Mouse (Mus musculus) embryonic facial prominence, embryonic 13.5 days (tissue): ENCODE measurements around the gene Olfr1428. TPM values are rescaled to one million over a fixed set of nuclear protein-coding genes. Genes with fewer than 3 reads are reported as not detected.
"Not testable (repeated sequence)": the region's sequence is repeated elsewhere in the genome, so short reads cannot be mapped to it uniquely, and the experiment has no call there.

Experiments
- ATAC-seq: fragments of 200-750 bp; cut with Nextera tagmentation; 2 replicates; pipeline ENCODE4 v1.8.0; 2017; ENCODE audit warnings: low read depth; ENCODE audit not compliant: insufficient number of reproducible peaks, insufficient read depth, low FRiP score, low TSS enrichment
- H3K27ac ChIP-seq: fragments of 300-500 bp; sonication (generic); 2 replicates; pipeline ENCODE4 v1.5.1; 2015; ENCODE audit warnings: moderate library complexity, mild to moderate bottlenecking, inconsistent platforms
- H3K27me3 ChIP-seq: fragments of 300-500 bp; sonication (generic); 2 replicates; pipeline ENCODE4 v1.6.1; 2015; ENCODE audit warnings: mild to moderate bottlenecking, inconsistent platforms
- H3K36me3 ChIP-seq: fragments of 300-500 bp; sonication (generic); 2 replicates; pipeline ENCODE4 v1.6.1; 2015; ENCODE audit warnings: mild to moderate bottlenecking, inconsistent platforms
- H3K4me1 ChIP-seq: fragments of 300-500 bp; sonication (generic); 2 replicates; pipeline ENCODE4 v1.6.1; 2015; ENCODE audit warnings: inconsistent platforms
- H3K4me2 ChIP-seq: fragments of 300-500 bp; sonication (generic); 2 replicates; pipeline ENCODE4 v1.6.1; 2015; ENCODE audit warnings: moderate library complexity, mild to moderate bottlenecking, inconsistent platforms
- H3K4me3 ChIP-seq: fragments of 300-500 bp; sonication (generic); 2 replicates; pipeline ENCODE4 v1.5.1; 2015; ENCODE audit warnings: mild to moderate bottlenecking, inconsistent platforms
- H3K9ac ChIP-seq: fragments of 300-500 bp; sonication (generic); 2 replicates; pipeline ENCODE4 v1.6.1; 2015; ENCODE audit warnings: mild to moderate bottlenecking, inconsistent platforms
- H3K9me3 ChIP-seq: fragments of 300-500 bp; sonication (generic); 2 replicates; pipeline ENCODE4 v1.6.1; 2016; ENCODE audit warnings: inconsistent platforms
- WGBS: fragments of 180-500 bp; shearing (Covaris S2); methylation state at CpG from one replicate; pipeline ENCODE4 v1.1.7; 2015; ENCODE audit warnings: mixed read lengths; 5-methylcytosine and 5-hydroxymethylcytosine counted together
- polyA plus RNA-seq: library from polyadenylated mRNA; unstranded; fragments of >200 nt; fragmentation: Nextera tagmentation; extraction: Ambion mirVana; gene quantifications from 2 replicates; pipeline ENCODE4 v1.2.1, GENCODE M21; 2015

Olfr1428 gene
- polyA plus RNA-seq, 1 experiment from 2014 or later, result not detected

GRCm38 (mm10) chr19:12067806-12068205 lies 47.9 kb downstream of the Olfr1428 start:
- WGBS, result 71% methylated on average over 1 of the region's 1 CpGs
- not testable (repeated sequence) for H3K36me3 ChIP-seq, H3K4me1 ChIP-seq, H3K4me2 ChIP-seq, H3K27ac ChIP-seq, H3K27me3 ChIP-seq, H3K9ac ChIP-seq, ATAC-seq, H3K4me3 ChIP-seq, H3K9me3 ChIP-seq

DNA sequence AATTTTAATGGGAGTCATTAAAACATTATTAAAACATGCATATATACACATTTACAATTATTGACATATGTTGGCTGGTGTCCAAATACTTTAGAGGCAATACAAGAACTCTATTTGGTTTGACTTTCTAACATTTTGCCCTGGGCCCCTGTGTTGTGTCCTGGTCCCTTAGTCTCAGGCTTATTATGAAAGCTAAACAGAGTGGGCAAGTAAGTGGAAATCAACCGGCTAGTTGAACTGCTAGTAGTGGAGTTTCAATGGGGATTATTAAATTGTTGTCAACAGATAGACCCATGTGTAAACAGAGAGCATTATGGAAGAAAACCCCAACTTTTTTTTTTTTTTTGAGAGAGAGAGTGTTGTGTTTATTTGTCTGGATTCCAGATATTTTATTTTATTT lies 53.1 kb downstream of the Olfr1428 start, which contains the start of gene Olfr1424:
TSS of gene Olfr1424 (minus strand) at position 101 of the 400 bp plus-strand sequence.
- 75% methylated on average over 1 of the region's 1 CpGs for WGBS
- not testable (repeated sequence) for H3K4me3 ChIP-seq, ATAC-seq, H3K9ac ChIP-seq, H3K4me2 ChIP-seq, H3K27me3 ChIP-seq, H3K27ac ChIP-seq, H3K9me3 ChIP-seq, H3K4me1 ChIP-seq, H3K36me3 ChIP-seq

Other genes with a start within 250 kb of the Olfr1428 start
- not detected in 2 replicates for gene Olfr1419, start 240.8 kb downstream of the Olfr1428 start, polyA plus RNA-seq
- 0.37 TPM in 1 of 2 replicates, not detected in the other for gene Olfr1420, start 229.3 kb downstream of the Olfr1428 start, polyA plus RNA-seq
- 18.9 and 20.5 TPM in 2 replicates for gene Patl1, start 203.5 kb downstream of the Olfr1428 start, polyA plus RNA-seq
- 5.0 and 7.0 TPM in 2 replicates for gene Osbp, start 150.0 kb downstream of the Olfr1428 start, polyA plus RNA-seq
- gene Olfr1423, start 74.6 kb downstream of the Olfr1428 start, polyA plus RNA-seq, result not detected in 2 replicates
- gene Olfr1424, start 53.2 kb downstream of the Olfr1428 start, polyA plus RNA-seq, result not detected in 2 replicates
- gene Olfr1425, start 38.2 kb downstream of the Olfr1428 start, polyA plus RNA-seq, result not detected in 2 replicates
- gene Olfr1426, start 23.9 kb downstream of the Olfr1428 start, polyA plus RNA-seq, result not detected in 2 replicates
- not detected in 2 replicates for gene Olfr1427, start 12.6 kb downstream of the Olfr1428 start, polyA plus RNA-seq
- not detected in 2 replicates for gene Olfr76, start 7.3 kb upstream of the Olfr1428 start, polyA plus RNA-seq
- not detected in 2 replicates for gene Olfr1555-ps1, start 54.2 kb upstream of the Olfr1428 start, polyA plus RNA-seq
- gene Olfr1431, start 84.7 kb upstream of the Olfr1428 start, polyA plus RNA-seq, result not detected in 2 replicates
- gene Olfr1432, start 116.7 kb upstream of the Olfr1428 start, polyA plus RNA-seq, result not detected in 2 replicates
- gene Olfr262, start 125.8 kb upstream of the Olfr1428 start, polyA plus RNA-seq, result not detected in 2 replicates
- gene Olfr235, start 145.1 kb upstream of the Olfr1428 start, polyA plus RNA-seq, result 0.19 TPM in 1 of 2 replicates, not detected in the other
- 0.47 TPM in 1 of 2 replicates, not detected in the other for gene Olfr1434, start 164.0 kb upstream of the Olfr1428 start, polyA plus RNA-seq
- gene Olfr1436, start 183.2 kb upstream of the Olfr1428 start, polyA plus RNA-seq, result not detected in 2 replicates
- 0.07 TPM in 1 of 2 replicates, not detected in the other for gene Olfr1437, start 209.2 kb upstream of the Olfr1428 start, polyA plus RNA-seq
- not detected in 2 replicates for gene Olfr1438-ps1, start 220.0 kb upstream of the Olfr1428 start, polyA plus RNA-seq